Mouse (Mus musculus) forebrain, embryonic 10.5 days (tissue): Measurements from ENCODE around the gene Stra6. TPM values are rescaled to one million over a fixed set of nuclear protein-coding genes. Genes with fewer than 3 reads are reported as not detected.
A peak's percentile ranks its signal among the peaks of the same experiment; 100 is the strongest.

Experiments used
- DNase-seq: peaks from one replicate; pipeline ENCODE4 v3.0.0-alpha.2; 2017; ENCODE audit warnings: low spot score; ENCODE audit errors: extremely low spot score
- H3K27ac ChIP-seq: fragments of 300-500 bp; sonication (generic); 2 replicates; pipeline ENCODE4 v1.5.1; 2016; ENCODE audit warnings: mild to moderate bottlenecking
- H3K27me3 ChIP-seq: fragments of 300-500 bp; sonication (generic); 2 replicates; pipeline ENCODE4 v1.6.1; 2016; ENCODE audit warnings: mild to moderate bottlenecking; ENCODE audit not compliant: poor library complexity, severe bottlenecking
- H3K36me3 ChIP-seq: fragments of 300-500 bp; sonication (generic); replicated peaks from 2 replicates; pipeline ENCODE4 v1.6.1; 2016; ENCODE audit warnings: mild to moderate bottlenecking, moderate library complexity
- H3K4me1 ChIP-seq: fragments of 300-500 bp; sonication (generic); 2 replicates; pipeline ENCODE4 v1.6.1; 2016
- H3K4me3 ChIP-seq: fragments of 300-500 bp; sonication (generic); 2 replicates; pipeline ENCODE4 v1.5.1; 2016; ENCODE audit warnings: mild to moderate bottlenecking, moderate library complexity
- H3K9me3 ChIP-seq: fragments of 300-500 bp; sonication (generic); 2 replicates; pipeline ENCODE4 v1.6.1; 2016; ENCODE audit warnings: mild to moderate bottlenecking, moderate library complexity
- WGBS: fragments of 180-500 bp; shearing (Covaris S2); methylation state at CpG from one replicate; pipeline ENCODE4 v1.1.7; 2016; 5-methylcytosine and 5-hydroxymethylcytosine counted together
- polyA plus RNA-seq: library from polyadenylated mRNA; unstranded; fragments of >200 nt; fragmentation: Nextera tagmentation; extraction: Ambion mirVana; gene quantifications from 2 replicates; pipeline ENCODE4 v1.2.1, GENCODE M21; 2016

Stra6 gene
- polyA plus RNA-seq, 1 experiment from 2014 or later = 33.0 TPM

- no peaks in the 10 kb centered on the region for H3K36me3 ChIP-seq
- peaks cover 97% of the 10 kb centered on the region for H3K4me1 ChIP-seq
- H3K27me3 ChIP-seq = peaks cover 100% of the 10 kb centered on the region
- no peak for DNase-seq
- 1% methylated on average over 38 of the region's 38 CpGs for WGBS
- H3K9me3 ChIP-seq = no peaks in the 10 kb centered on the region
- H3K4me3 ChIP-seq = peak overlapping the region; percentile 50
- H3K27ac ChIP-seq = peak overlapping the region; percentile 75
Observed at GRCm38 (mm10) chr9:58198801-58199371, 135.3 kb downstream of the Stra6 start.

DNA sequence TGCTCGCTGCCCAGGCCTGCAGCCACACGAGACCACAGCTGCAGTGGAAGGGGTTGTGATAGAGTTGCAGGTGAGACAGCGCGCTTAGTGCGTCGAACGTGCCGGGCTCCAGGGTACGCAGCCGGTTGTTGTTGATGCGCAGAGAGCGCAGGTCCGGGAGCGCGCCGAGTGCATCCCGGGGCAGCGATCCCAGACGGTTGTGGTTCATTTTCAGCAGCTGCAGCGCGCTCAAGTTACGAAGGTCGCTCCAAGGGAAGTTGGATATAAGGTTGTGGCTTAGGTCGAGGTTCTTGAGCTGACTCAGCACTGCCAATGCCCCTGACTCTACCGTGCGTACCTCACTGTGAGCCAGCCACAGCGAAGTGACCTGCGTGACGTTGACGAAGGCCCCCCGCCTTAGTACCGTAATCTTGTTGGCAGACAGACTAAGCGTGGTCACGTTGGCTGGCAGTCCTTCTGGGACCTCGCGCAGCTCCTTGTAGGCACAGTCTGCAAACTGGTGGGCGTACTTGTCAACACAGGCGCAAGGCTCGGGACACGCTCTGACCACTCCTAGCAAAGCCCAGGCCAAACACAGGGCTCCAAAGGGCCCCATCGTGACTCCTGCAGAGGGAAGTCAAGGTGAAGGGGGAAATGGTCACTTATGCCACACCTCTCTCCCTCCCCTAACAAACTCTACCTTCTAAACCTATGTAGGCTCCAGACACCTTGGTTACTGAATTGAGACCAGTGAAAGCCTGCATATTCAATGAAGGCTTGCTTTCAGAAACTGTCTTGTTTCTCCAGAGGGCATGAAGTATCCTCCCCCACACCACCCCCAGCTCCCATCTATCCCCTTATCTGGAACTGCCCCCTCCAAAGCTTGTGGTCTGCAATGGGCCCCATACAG is 136.0 kb downstream of the Stra6 start:
- Histone ChIP-seq H3K9me3 (no peaks in the 10 kb centered on the region), H3K36me3 (no peaks in the 10 kb centered on the region), H3K4me1 (peaks cover 100% of the 10 kb centered on the region), H3K4me3 (peak overlapping the region; percentile 50), H3K27me3 (peaks cover 100% of the 10 kb centered on the region), H3K27ac (peak overlapping the region; percentile 75)
- peak; percentile 47 for DNase-seq
- 1% methylated on average over 41 of the region's 41 CpGs for WGBS

DNA sequence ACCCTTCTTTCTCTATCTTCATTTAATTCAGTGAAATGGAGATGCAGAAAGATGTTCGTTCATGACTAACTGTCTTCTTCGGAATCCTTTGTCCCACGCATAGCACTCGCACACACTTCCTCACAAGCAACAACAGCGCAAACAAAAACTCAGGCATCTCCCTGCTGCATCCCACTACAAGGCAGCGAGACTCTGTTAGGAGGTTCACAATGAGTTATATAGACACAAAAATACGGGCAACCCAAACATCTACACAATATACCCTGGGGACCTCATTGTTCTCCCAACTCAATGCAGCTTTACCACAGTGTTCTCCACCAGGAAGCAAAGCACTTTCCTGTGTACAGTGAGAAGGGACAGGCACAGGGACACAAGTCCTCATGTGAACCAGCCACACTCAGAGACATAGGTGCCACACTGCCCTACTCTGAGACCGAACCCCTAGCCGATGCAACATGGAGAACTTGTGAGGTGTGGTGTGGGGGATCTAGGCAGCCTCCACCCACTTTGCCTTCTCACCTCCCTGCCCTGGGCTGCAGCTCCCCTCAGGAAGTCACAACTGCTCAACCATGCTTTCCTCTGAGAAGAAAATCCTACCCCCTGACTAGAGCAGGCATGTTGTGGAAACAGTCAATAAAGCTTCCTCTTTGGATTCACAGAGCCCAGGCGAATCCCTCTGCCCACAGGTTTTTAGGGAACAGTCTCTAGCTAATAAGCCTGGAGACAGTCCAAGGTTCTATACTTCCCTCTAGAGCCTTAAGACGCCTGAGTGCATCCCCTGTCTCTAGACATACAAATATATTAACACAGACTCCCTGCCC is 136.9 kb downstream of the Stra6 start:
- H3K4me3 ChIP-seq = peak overlapping the region; percentile 50
- peak; percentile 30 for DNase-seq
- H3K4me1 ChIP-seq = peaks cover 99% of the 10 kb centered on the region
- no peaks in the 10 kb centered on the region for H3K9me3 ChIP-seq
- peak overlapping the region; percentile 75 for H3K27ac ChIP-seq
- H3K27me3 ChIP-seq = peaks cover 100% of the 10 kb centered on the region
- H3K36me3 ChIP-seq = no peaks in the 10 kb centered on the region
- WGBS = 7% methylated on average over 11 of the region's 11 CpGs

DNA sequence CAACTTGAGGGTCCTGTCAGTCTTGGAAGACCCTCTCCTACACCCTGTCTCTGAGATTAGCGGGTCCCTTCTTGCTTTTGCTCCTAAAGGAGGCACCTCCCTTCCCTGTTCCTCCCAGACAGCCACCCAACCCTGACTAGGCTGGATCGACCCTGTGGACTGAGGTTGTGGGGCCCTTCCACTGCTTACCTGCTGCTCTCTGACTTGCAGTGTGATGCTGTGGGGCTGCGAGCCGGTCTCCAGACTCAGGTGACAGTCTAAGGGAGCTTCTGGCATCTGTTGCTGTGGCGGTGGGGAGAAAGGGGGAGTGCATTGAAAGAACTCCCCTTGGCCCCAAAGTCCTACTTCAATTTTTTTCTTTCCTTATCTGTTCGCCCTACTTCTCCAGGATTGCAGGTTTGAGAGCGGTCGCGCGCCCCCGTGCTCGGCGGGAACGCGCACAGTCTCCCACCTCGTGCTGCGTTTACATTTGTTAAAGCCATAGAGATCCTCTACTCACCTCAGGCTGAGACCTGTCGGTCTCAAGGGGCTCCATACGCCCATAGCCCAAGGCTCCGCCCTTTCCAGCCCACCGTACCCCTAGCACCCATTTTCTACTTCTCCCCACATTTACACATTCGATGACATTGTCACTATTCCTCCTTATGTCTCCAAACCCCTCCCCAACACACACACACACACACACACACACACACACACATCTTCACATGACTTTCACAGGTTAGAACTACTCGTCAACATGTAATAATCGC is 137.7 kb downstream of the Stra6 start:
- H3K27ac ChIP-seq = peak overlapping the region; percentile 75
- H3K4me1 ChIP-seq = peaks cover 91% of the 10 kb centered on the region

DNA sequence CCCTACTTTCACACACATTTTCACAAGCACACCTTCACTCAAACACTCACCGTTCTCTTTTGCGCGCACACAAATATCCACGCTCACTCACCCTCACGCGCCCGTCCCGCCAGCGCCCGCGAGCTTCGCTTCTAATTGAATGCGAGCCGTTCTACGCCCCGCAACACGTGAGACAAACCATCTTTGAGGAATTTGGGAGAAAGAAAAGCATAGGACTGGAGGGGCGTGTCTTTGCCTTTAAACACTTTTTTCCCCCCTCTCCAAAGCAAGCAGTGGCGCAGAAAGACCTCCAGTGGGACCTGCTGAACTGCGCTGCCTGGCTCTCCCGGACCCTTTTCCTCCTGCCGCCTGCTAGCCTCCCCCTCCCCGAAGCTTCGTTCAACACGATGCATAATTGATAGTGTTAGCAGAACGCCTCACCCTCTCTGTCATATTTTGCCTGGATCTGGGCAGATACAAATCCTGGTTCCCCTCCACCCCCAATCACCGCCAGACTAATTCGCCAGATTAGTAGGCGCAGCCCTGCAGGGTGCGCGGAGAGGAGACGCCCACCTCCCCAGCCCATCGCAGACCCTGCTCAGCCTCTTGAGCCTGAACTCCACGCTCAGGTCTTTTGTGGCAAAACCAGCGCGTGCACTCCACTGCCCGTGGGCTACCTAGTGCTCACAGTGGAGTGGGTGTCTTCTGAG is 138.4 kb downstream of the Stra6 start:
- Histone ChIP-seq H3K9me3 (no peaks in the 10 kb centered on the region), H3K27ac (peak overlapping the region; percentile 75), H3K4me1 (peaks cover 87% of the 10 kb centered on the region), H3K27me3 (peaks cover 100% of the 10 kb centered on the region), H3K36me3 (no peaks in the 10 kb centered on the region), H3K4me3 (peak overlapping the region; percentile 50)
- peak; percentile 54 for DNase-seq
- WGBS = 1% methylated on average over 37 of the region's 37 CpGs

More for the DNA sequence above, 137.7 kb downstream of the Stra6 start:
- H3K4me3 ChIP-seq = peak overlapping the region; percentile 50
- no peaks in the 10 kb centered on the region for H3K36me3 ChIP-seq
- H3K9me3 ChIP-seq = no peaks in the 10 kb centered on the region
- WGBS = 1% methylated on average over 24 of the region's 24 CpGs
- DNase-seq = peak; percentile 34
- H3K27me3 ChIP-seq = peaks cover 100% of the 10 kb centered on the region

- peaks cover 79% of the 10 kb centered on the region for H3K4me1 ChIP-seq
- peak; percentile 36 for DNase-seq
- H3K36me3 ChIP-seq = no peaks in the 10 kb centered on the region
- peak overlapping the region; percentile 50 for H3K4me3 ChIP-seq
- H3K27ac ChIP-seq = peak overlapping the region; percentile 75
- 2% methylated on average over 14 of the region's 14 CpGs for WGBS
- H3K27me3 ChIP-seq = peaks cover 98% of the 10 kb centered on the region
- no peaks in the 10 kb centered on the region for H3K9me3 ChIP-seq
Observed at GRCm38 (mm10) chr9:58202676-58203453, 139.3 kb downstream of the Stra6 start.

Other genes starting within 250 kb of the Stra6 start
- 41.0 and 41.7 TPM in 2 replicates for gene Arid3b, start 227.0 kb upstream of the Stra6 start, polyA plus RNA-seq
- 109 and 111 TPM in 2 replicates for gene Ubl7, start 152.8 kb upstream of the Stra6 start, polyA plus RNA-seq
- gene Sema7a, start 123.7 kb upstream of the Stra6 start, polyA plus RNA-seq = 0.14 and 0.75 TPM in 2 replicates
- gene Cyp11a1, start 57.4 kb upstream of the Stra6 start, polyA plus RNA-seq = not detected in 2 replicates
- 0.36 and 0.90 TPM in 2 replicates for gene Ccdc33, start 55.0 kb downstream of the Stra6 start, polyA plus RNA-seq
- gene Islr, start 140.5 kb downstream of the Stra6 start, polyA plus RNA-seq = 4.0 and 4.6 TPM in 2 replicates
- 2.2 and 3.6 TPM in 2 replicates for gene Islr2, start 140.5 kb downstream of the Stra6 start, polyA plus RNA-seq
- gene Pml, start 186.0 kb downstream of the Stra6 start, polyA plus RNA-seq = 13.7 and 14.4 TPM in 2 replicates
- 24.8 and 28.8 TPM in 2 replicates for gene Stoml1, start 189.4 kb downstream of the Stra6 start, polyA plus RNA-seq
- 7.1 and 7.2 TPM in 2 replicates for gene Loxl1, start 249.4 kb downstream of the Stra6 start, polyA plus RNA-seq